Mouse (Mus musculus) right cerebral cortex, postnatal 25 days (tissue): Measurements from ENCODE around the gene Pard3.

Experiments
- DNase-seq: peaks from one replicate; pipeline ENCODE4 v3.0.0; 2022

The Pard3 gene

GRCm38 (mm10) chr8:127185897-127186296 lies 122.2 kb downstream of the Pard3 start:
- no peak for DNase-seq

DNA sequence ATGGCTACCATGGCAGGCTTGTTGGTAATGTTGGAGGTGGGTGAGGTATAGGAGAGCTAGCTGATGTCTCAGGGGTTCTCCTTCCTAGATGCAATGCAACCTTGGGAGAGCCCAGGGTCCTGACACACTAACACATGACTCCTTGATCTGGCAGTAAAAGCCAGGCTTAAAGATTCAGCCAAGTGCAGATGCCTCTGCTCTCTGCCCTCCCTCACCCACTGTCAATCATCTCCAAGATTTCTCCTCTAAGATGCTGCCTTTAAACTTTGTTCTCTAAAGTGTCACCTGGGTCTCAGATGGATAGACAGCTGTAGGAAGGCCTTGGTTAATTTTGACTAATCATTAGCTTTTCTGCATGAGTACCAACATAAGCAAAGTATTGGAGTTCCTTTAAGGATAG lies 125.0 kb downstream of the Pard3 start:
- DNase-seq = no peak

DNA sequence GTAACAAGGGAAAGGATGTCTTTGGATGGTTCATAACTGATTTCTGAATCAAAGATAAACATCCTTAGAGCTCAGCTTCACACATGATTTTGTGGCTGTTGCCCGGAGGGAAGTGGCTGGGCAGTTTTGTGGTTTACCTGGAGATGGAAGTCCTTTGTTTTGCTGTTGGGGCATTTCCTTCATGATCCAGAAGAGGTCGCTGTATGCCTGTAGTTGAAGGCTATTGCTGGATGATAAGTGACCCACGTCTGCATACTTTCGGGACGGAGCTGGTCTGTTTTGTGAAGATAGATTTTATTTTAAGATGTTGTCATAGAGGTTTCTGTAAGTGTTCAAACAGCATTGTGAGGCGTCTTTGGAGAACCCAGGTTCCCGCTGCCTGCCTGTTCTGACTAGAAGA lies 126.7 kb downstream of the Pard3 start:
- DNase-seq = peak; percentile 59

DNA sequence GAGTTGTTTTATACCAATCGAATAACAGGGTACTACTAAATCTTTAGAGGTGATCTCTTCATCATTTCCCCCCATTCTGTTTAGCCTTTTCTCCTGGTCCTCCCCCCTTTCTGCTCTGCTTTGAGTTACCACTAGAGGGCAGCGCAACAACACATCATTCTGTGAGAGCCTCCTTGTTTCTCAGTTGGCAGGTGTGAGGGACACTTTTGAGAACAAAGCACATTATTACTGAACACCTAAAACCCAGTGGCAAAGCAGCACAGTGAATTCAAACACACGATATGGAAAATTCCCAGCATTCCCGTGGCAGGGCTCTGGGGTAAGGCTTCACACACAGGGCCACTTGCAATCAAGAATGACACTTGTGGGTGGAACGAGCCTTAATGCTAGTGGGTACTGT lies 127.7 kb downstream of the Pard3 start:
- DNase-seq = peak; percentile 55

DNA sequence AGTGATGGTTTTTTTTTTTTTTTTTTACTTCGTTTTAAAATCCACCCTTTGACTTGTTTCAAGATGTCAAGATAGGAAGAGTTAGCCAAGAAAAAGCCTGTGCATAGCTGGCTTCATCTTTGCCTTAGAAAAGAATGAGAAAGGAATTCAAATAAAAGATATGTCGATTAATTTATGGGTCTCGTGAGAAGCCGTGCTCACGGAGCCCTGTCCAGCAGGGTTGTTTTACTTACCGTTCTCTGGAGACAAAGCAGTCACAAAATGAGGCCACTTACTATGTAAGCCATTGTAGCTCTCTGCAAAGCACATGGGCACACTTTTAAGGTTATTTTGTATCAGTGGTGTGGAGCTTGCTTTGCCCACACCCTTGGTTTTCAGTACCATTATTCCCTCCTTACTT lies 128.1 kb downstream of the Pard3 start:
- no peak for DNase-seq

GRCm38 (mm10) chr8:127192331-127192730 lies 128.6 kb downstream of the Pard3 start:
- DNase-seq = no peak

- DNase-seq = no peak
These were observed 129.7 kb downstream of the Pard3 start for GRCm38 (mm10) chr8:127193375-127193774.

DNA sequence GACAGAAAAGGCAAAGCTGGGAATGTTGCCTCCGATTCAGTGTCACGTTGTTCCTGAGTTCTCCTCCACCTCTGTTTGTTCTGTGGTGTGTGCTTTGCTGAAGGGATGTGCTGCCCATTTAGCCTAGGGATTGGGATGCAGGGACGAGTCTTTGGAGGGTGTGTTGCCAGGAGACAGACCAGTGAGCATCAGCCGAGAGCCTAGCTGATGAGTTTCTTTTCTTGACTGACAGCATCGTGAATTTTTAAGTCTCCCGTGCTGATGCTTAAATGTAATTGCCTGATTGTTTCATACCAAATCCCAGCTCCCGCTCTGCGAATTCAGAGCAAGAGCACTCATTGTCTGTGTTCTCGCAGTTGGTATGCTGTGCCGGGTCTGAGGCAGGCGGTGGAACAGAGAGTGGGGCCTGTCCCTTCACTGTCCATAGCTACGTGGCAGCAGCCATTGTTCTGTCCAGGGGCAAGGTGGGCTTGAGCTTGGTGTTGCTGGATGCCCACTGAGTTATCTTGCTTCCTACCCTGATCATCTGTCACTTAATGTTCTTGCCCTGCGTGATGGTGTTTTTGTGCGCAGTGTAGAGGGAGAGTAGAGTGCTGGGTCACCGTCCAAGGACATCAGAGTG lies 131.2 kb downstream of the Pard3 start:
- no peak for DNase-seq

- DNase-seq = no peak
These were observed 133.0 kb downstream of the Pard3 start for GRCm38 (mm10) chr8:127196505-127197265.

GRCm38 (mm10) chr8:127207455-127207854 lies 143.8 kb downstream of the Pard3 start:
- no peak for DNase-seq

DNA sequence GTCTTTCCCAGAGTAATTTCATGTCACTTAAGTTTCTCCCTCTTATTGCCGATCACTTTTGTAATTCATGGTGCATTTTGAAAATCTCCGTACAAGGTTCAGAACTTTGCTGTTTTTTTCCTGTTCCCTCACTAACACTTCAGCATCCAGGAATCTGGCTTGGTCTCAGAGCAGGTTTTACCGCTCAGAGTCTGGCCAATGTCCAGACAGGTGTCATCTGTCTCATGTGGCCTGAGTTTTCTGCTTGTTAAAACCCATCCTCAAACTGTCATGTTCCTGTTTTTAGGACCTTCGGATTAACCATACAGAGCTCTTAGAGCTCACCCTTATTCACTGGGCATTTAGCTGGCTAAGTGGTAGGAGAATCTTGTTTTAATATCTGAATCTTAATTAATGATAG lies 146.9 kb downstream of the Pard3 start:
- no peak for DNase-seq

DNA sequence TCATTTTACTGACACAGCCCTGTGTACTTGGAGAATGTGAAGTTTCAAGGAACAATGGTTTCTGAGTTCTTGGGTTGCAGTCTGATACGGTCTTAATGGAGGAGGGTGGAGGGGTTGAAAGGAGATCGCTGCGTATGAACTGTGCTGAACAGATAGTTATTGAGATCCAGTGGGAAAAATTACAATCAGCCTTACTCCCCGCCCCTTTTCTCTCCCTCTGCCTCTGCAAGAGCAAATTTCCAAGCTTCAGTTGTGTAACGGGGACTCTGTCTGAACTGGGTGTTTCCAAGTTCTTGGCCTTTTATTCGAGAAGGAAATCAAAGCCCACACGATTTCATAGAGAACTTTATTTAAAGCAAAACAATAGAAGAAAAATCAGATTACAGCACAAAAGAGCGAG lies 150.6 kb downstream of the Pard3 start:
- DNase-seq = no peak

DNA sequence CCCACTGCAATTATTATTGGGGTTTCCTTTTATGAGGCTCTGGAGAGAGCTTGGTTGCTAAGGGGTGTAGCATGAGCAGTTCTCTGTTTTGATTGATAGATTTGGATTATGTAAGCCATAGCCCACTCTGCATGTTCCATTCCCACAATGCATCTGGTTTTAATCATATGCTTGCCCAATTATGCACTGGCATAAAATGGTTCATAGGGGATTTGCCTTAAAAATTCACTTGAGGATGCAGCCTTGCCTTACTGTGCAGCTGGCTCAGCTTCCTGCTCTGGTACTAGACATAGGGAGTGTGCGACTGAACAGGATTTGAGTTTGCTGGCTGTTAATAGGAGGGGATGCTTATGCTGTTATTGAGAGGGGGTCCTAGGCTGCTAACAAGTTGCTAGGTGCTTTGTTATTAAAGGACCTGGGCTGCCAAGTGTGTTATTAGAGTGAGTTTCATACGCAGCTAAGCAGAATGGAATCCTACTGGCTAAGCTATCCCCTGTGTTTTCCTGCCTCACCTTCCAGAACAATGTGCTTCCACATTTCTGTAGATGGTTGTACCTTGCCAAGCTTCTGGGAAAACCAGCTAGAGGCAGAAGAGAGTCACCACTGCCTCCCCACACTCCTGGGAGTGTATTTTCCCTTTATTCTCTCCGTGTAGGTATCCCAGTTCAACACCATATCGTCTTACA lies 151.2 kb downstream of the Pard3 start:
- no peak for DNase-seq

- DNase-seq = no peak
These were observed 156.5 kb downstream of the Pard3 start for GRCm38 (mm10) chr8:127220206-127220605.

DNA sequence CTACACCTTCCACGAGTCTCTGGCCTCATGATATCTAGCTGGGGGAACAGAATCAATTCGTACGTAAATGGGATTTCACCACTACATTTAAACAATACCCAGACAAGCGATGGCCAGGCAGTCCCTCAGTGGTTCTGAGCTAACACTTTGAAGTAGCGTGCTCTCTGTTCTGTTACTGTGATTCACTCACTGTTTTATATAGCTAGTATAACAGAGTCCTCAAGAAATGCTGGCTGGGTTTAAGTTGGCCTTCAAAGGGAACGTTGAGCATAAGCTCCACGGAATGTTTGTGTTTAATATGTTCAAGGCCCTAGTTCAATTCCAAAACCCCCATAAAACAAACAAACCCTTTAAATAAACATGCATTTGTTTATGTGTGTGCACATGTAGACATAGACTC lies 156.9 kb downstream of the Pard3 start:
- DNase-seq = no peak

DNA sequence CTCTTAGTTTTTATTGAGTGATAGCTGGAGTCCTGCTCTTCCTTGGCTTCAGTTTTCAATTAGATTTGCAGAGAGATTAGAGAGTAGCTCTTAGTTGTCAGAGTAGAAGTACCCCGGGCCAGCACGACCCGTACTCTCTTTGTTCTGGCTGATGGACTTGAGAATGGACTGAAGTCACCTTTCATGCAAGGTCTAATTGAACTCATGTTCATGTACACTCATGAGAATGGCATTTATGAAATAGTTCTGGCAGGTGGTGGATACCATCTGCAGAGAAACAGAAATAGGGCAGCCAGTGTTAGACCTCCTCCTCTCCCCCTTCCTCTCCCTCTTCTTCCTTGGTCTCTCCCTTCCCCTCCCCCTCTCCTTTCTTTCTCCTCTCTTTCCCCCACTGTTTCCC lies 158.7 kb downstream of the Pard3 start:
- DNase-seq = no peak

DNA sequence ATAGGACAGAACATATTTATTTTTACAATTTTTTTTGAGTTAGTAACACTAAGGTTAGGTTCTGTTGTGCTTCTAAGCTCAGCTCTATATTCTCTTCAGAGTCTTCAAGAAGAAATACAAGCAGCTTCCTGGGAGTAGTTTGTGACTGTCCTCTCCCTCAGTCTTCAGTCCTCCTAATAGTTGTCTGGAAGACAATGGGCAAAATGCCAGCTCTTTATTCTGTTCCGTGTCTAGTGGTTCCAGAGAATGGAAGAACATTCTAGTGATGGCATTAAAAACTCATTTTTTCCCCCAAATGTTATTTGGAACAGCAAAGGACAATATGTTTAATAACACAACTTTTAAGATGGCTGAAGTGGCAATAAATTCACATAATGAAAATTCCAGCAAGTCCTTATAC lies 163.3 kb downstream of the Pard3 start:
- DNase-seq = no peak

GRCm38 (mm10) chr8:127227407-127227806 lies 163.7 kb downstream of the Pard3 start:
- no peak for DNase-seq

DNA sequence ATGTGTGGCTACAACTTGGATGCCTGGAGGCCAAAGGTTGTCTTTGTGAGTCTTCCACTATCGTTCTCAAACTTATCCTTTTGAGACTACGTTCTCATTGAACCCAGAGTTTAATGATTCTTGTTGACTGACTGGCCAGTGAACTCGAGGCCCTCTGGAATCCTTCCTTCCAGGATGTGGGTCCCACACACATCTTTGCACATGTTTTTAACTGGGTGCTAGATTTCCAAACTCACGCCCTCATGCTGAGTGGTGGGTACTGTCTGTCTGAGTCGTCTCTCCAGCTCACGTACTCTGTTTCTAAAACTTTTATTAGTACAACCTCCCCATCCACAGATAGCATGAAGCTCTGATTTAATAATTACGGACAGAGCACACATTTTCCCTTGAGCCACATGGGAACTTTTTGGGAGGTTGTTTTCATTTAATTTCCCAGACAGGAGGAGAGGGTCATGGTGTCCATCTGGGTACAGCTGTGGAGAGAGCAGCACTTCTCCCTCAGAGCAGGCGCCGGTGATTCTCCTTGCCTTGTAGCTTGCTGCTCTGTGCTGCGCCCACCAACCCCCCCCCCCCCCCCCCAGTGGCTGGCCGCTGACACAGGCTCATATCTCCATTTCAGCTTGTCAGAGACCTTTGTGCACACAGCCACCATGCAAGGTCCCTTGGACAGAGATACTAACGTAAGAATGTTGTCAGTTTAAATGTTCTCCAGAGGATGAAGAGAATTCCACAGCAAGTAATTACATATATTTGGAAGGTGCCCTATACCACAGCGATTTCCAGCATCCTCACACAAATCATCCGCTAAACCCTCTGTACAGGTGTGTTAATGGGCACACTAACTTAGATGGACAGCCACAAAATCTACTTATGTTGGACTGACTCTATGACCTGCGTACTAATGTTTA lies 165.9 kb downstream of the Pard3 start:
- no peak for DNase-seq

DNA sequence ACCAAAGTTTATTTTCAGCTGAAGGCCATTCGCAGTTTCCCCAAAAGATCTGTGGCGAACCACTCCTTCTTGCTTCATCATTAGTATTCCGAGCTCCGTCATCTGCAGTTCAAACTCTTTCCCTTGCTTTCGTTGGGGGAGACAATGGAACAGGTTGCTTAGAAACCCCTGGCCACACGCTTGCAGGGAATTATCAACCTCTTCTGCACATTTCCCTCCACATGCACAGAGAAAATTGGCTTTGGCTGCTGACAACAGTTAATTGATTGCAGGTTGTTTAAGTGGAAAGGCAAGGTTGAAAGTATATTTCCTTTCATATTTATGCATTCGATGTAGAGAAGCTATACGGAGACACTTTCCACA lies 166.5 kb downstream of the Pard3 start:
- DNase-seq = no peak

DNA sequence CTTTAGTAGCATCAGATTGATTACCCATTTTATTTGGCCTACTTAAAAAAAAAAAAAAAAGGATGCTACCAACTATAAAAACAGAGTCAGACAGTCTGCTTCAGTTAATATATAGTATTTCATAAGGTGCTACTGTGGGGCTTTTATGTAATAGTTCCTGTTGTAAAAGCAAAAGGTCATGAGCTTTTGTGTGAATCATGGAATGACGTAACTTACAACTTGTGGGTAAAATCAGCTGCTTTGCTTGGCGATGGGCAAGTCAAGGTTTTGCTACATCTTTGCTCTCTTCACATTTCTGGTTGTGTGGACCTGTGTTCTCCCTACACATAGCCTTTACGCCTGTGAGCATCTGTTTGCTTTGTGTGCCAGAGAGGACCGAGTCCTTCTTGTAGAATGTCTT lies 179.7 kb downstream of the Pard3 start:
- no peak for DNase-seq

- DNase-seq = no peak
These were observed 180.1 kb downstream of the Pard3 start for GRCm38 (mm10) chr8:127243841-127244240.

GRCm38 (mm10) chr8:127250746-127251145 lies 187.1 kb downstream of the Pard3 start:
- DNase-seq = no peak
